Mouse (Mus musculus) lung, postnatal 0 days (tissue): ENCODE results near the gene Mycbpap.

ENCODE experiments used
- CTCF ChIP-seq: IDR thresholded peaks from 2 replicates; pipeline ENCODE4 v1.5.1; 2016; ENCODE audit warnings: antibody characterized with exemption, mild to moderate bottlenecking
- EP300 ChIP-seq: IDR thresholded peaks from 2 replicates; pipeline ENCODE4 v1.6.1; 2016; ENCODE audit warnings: antibody characterized with exemption, mild to moderate bottlenecking, control low read depth

GRCm38 (mm10) chr11:94542400-94542799 is 20.9 kb upstream of the Mycbpap start:
- TF ChIP-seq CTCF (no peak), EP300 (no peak)
